Mouse (Mus musculus): ENCODE results near the gene Epb41l1.
"Not testable (repeated sequence)": the region's sequence is repeated elsewhere in the genome, so short reads cannot be mapped to it uniquely, and the experiment has no call there.

Gene Epb41l1

GRCm38 (mm10) chr2:156488166-156488814, 67.6 kb downstream of the Epb41l1 start:
- no peak for DNase-seq

GRCm38 (mm10) chr2:156490176-156490575, 69.5 kb downstream of the Epb41l1 start:
- no peak for DNase-seq

- no peak for DNase-seq
These were observed 71.1 kb downstream of the Epb41l1 start for GRCm38 (mm10) chr2:156491796-156492195.

GRCm38 (mm10) chr2:156493766-156494165, 73.1 kb downstream of the Epb41l1 start:
- peak; percentile 45 for DNase-seq

- DNase-seq: peak; percentile 54
These were observed 73.8 kb downstream of the Epb41l1 start for GRCm38 (mm10) chr2:156494465-156494864.

- peak; percentile 88 for DNase-seq
These were observed 74.2 kb downstream of the Epb41l1 start for GRCm38 (mm10) chr2:156494875-156495274.

- no peak for DNase-seq
These were observed 76.3 kb downstream of the Epb41l1 start for GRCm38 (mm10) chr2:156496816-156497566.

- DNase-seq: peak; percentile 77
These were observed 77.2 kb downstream of the Epb41l1 start for GRCm38 (mm10) chr2:156497915-156498314.

GRCm38 (mm10) chr2:156501025-156501424, 80.3 kb downstream of the Epb41l1 start:
- DNase-seq: no peak

- no peak for DNase-seq
These were observed 84.8 kb downstream of the Epb41l1 start for GRCm38 (mm10) chr2:156505533-156505932.

GRCm38 (mm10) chr2:156512028-156512427, 91.3 kb downstream of the Epb41l1 start:
- no peak for DNase-seq

GRCm38 (mm10) chr2:156512561-156512960, 91.9 kb downstream of the Epb41l1 start:
- no peak for DNase-seq

- DNase-seq: no peak
These were observed 94.4 kb downstream of the Epb41l1 start for GRCm38 (mm10) chr2:156515102-156515501.

GRCm38 (mm10) chr2:156515565-156516185, 95.0 kb downstream of the Epb41l1 start:
- DNase-seq: peak; percentile 71

GRCm38 (mm10) chr2:156516678-156517077, 96.0 kb downstream of the Epb41l1 start:
- DNase-seq: not testable (repeated sequence)

GRCm38 (mm10) chr2:156518306-156518705, 97.6 kb downstream of the Epb41l1 start:
- no peak for DNase-seq

- DNase-seq: no peak
These were observed 98.9 kb downstream of the Epb41l1 start for GRCm38 (mm10) chr2:156519584-156519983.

GRCm38 (mm10) chr2:156522994-156523393, 102.3 kb downstream of the Epb41l1 start:
- DNase-seq: peak; percentile 20

GRCm38 (mm10) chr2:156524078-156524477, 103.4 kb downstream of the Epb41l1 start:
- DNase-seq: no peak

GRCm38 (mm10) chr2:156529726-156530125, 109.0 kb downstream of the Epb41l1 start:
- DNase-seq: no peak

- DNase-seq: no peak
These were observed 112.5 kb downstream of the Epb41l1 start for GRCm38 (mm10) chr2:156533160-156533559.

GRCm38 (mm10) chr2:156538817-156539555, 118.3 kb downstream of the Epb41l1 start:
- DNase-seq: no peak

GRCm38 (mm10) chr2:156540991-156541390, 120.3 kb downstream of the Epb41l1 start:
- DNase-seq: no peak
